In genomic region chr16:90022932-90023664, GRCm38 (mm10) we compare ENCODE assay signal across 23 mouse cellular contexts.
DNase-seq lines count a peak whose midpoint lies in the region; ATAC-seq and TF ChIP-seq lines count a peak whose summit lies in the region.
"Had no signal": no experiment of that assay in that cellular context is flagged by ENCODE, and none has a peak within 500 bp of the region (broad histone marks: within the 10 kb centered on the region; RNA-seq: fewer than 3 reads in every experiment).

No protein-coding gene starts in this region.

- 0 out of 2 replicates have a peak overlapping the region, but pooled peaks have one; percentile 11 for H3K27ac ChIP-seq in hindbrain, embryonic 15.5 days (replicated peaks)
- no peak overlapping the region for H3K27ac ChIP-seq in hindbrain, postnatal 0 days
- peak overlapping the region; percentile 78 for H3K27ac ChIP-seq in cerebellum, adult 2 months (ENCODE audit: insufficient read depth, low read length)
- no peak overlapping the region; the same call in 1 of the 2 replicates for H3K27ac ChIP-seq in limb, embryonic 13.5 days
- H3K27ac ChIP-seq: heart, adult 2 months; kidney, embryonic 15.5 days; left cerebral cortex, adult 2 months; limb, embryonic 15.5 days; liver, embryonic 15.5 days; midbrain, embryonic 15.5 days; stomach, embryonic 15.5 days had no signal

- ATAC-seq in hindbrain, embryonic 15.5 days (ENCODE audit: low FRiP score, low read depth) = no peak
- ATAC-seq in hindbrain, postnatal 0 days = no peak
- ATAC-seq in limb, embryonic 13.5 days (ENCODE audit: low FRiP score, low read depth) = peak; percentile 21; the same call in 1 of the 2 replicates
- ATAC-seq: intestine, embryonic 16.5 days; midbrain, embryonic 15.5 days had no signal

- no peaks in the 10 kb centered on the region for H3K27me3 ChIP-seq in hindbrain, embryonic 15.5 days
- no peaks in the 10 kb centered on the region for H3K27me3 ChIP-seq in hindbrain, postnatal 0 days (ENCODE audit: insufficient read depth, low read length)
- no peaks in the 10 kb centered on the region for H3K27me3 ChIP-seq in cerebellum, adult 2 months (ENCODE audit: control insufficient read depth, insufficient read depth, low read length)
- H3K27me3 ChIP-seq in limb, embryonic 13.5 days = no peaks in the 10 kb centered on the region
- H3K27me3 ChIP-seq: kidney, embryonic 15.5 days; limb, embryonic 15.5 days; liver, embryonic 15.5 days; midbrain, embryonic 15.5 days; stomach, embryonic 15.5 days had no signal

- no peak overlapping the region for H3K4me3 ChIP-seq in hindbrain, embryonic 15.5 days
- no peak overlapping the region for H3K4me3 ChIP-seq in hindbrain, postnatal 0 days (ENCODE audit: low read length)
- no peak overlapping the region for H3K4me3 ChIP-seq in cerebellum, adult 2 months (replicated peaks; ENCODE audit: insufficient read depth, low read depth, low read length)
- H3K4me3 ChIP-seq in limb, embryonic 13.5 days = no peak overlapping the region
- H3K4me3 ChIP-seq: heart, adult 2 months; kidney, embryonic 15.5 days; left cerebral cortex, adult 2 months; limb, embryonic 15.5 days; liver, embryonic 15.5 days; midbrain, embryonic 15.5 days; myocyte; stomach, embryonic 15.5 days had no signal

- WGBS in hindbrain, embryonic 15.5 days = 78% methylated on average over 18 of the region's 18 CpGs
- 72% methylated on average over 18 of the region's 18 CpGs for WGBS in hindbrain, postnatal 0 days
- WGBS in cerebellum, adult 2 months = 24% methylated on average over 18 of the region's 18 CpGs
- 35% methylated on average over 18 of the region's 18 CpGs for WGBS in limb, embryonic 13.5 days

- no peak for TF ChIP-seq CTCF in hindbrain, postnatal 0 days (IDR thresholded peaks at IDR 0.05; ENCODE audit: low read depth)
- no peak for TF ChIP-seq CTCF in cerebellum, adult 2 months (IDR thresholded peaks at IDR 0.05; ENCODE audit: borderline replicate concordance, insufficient read depth, low read depth, low read length)

- H3K36me3 ChIP-seq in hindbrain, embryonic 15.5 days = no peaks in the 10 kb centered on the region
- H3K36me3 ChIP-seq in hindbrain, postnatal 0 days (ENCODE audit: insufficient read depth, low read length) = no peaks in the 10 kb centered on the region
- H3K36me3 ChIP-seq in limb, embryonic 13.5 days = peaks cover 13% of the 10 kb centered on the region
- H3K36me3 ChIP-seq: kidney, embryonic 15.5 days; limb, embryonic 15.5 days; liver, embryonic 15.5 days; midbrain, embryonic 15.5 days; stomach, embryonic 15.5 days had no signal

- DNase-seq in hindbrain, postnatal 0 days (ENCODE audit: low spot score) = no peak
- DNase-seq in cerebellum, adult 2 months = peak; percentile 65 to 66
- peak; percentile 39 to 50 for DNase-seq in cerebellum, postnatal 36 days
- no peak for DNase-seq in testis, postnatal 14 days (ENCODE audit: low spot score)
- no peak for DNase-seq in spleen, adult 12 weeks (ENCODE audit: low spot score)
- DNase-seq: adrenal gland, postnatal 36 days; heart, adult 2 months; heart, postnatal 4 days; kidney, postnatal 4 days; layer of hippocampus, adult 9-11 months; lung, postnatal 10 days; right cerebral cortex, postnatal 14 days; thymus, adult 2 months had no signal

- H3K4me2 ChIP-seq in hindbrain, embryonic 15.5 days = no peak overlapping the region
- no peak overlapping the region for H3K4me2 ChIP-seq in hindbrain, postnatal 0 days (ENCODE audit: low read depth, low read length)
- peak overlapping the region; percentile 19; the same call in 1 of the 2 replicates for H3K4me2 ChIP-seq in limb, embryonic 13.5 days (replicated peaks)
- H3K4me2 ChIP-seq: kidney, embryonic 15.5 days; limb, embryonic 15.5 days; liver, embryonic 15.5 days; midbrain, embryonic 15.5 days; stomach, embryonic 15.5 days had no signal

- no peak overlapping the region for H3K9ac ChIP-seq in hindbrain, embryonic 15.5 days
- no peak overlapping the region for H3K9ac ChIP-seq in hindbrain, postnatal 0 days (replicated peaks; ENCODE audit: low read length)
- H3K9ac ChIP-seq in limb, embryonic 13.5 days = no peak overlapping the region
- H3K9ac ChIP-seq: kidney, embryonic 15.5 days; limb, embryonic 15.5 days; liver, embryonic 15.5 days; midbrain, embryonic 15.5 days; stomach, embryonic 15.5 days had no signal

- peaks cover 10% of the 10 kb centered on the region for H3K4me1 ChIP-seq in hindbrain, embryonic 15.5 days (replicated peaks)
- 0 out of 2 replicates have a peak, but pooled peaks cover 3% of the 10 kb centered on the region for H3K4me1 ChIP-seq in hindbrain, postnatal 0 days (ENCODE audit: insufficient read depth, low read length)
- peaks cover 43% of the 10 kb centered on the region for H3K4me1 ChIP-seq in cerebellum, adult 2 months (ENCODE audit: control insufficient read depth, insufficient read depth, low read length)
- H3K4me1 ChIP-seq in limb, embryonic 13.5 days = peaks cover 53% of the 10 kb centered on the region
- H3K4me1 ChIP-seq: liver, embryonic 15.5 days had no signal

- H3K9me3 ChIP-seq in hindbrain, embryonic 15.5 days = no peaks in the 10 kb centered on the region
- no peaks in the 10 kb centered on the region for H3K9me3 ChIP-seq in hindbrain, postnatal 0 days (ENCODE audit: low read length)
- H3K9me3 ChIP-seq in limb, embryonic 13.5 days = no peaks in the 10 kb centered on the region
- H3K9me3 ChIP-seq: kidney, embryonic 15.5 days; limb, embryonic 15.5 days; liver, embryonic 15.5 days; midbrain, embryonic 15.5 days; stomach, embryonic 15.5 days had no signal

- TF ChIP-seq POLR2A in cerebellum, adult 2 months (IDR thresholded peaks at IDR 0.05; ENCODE audit: borderline replicate concordance, insufficient read depth, low read length) = no peak

Comparison
In these comparisons a context has a peak if more than half of its experiments do, and no peak if none do; other contexts are left out.
1. H3K27ac ChIP-seq: peak in hindbrain, embryonic 15.5 days (single experiment) and cerebellum, adult 2 months (single experiment); none in hindbrain, postnatal 0 days (single experiment) and limb, embryonic 13.5 days (single experiment).
2. DNase-seq: peak in cerebellum, adult 2 months (2 of 2) and cerebellum, postnatal 36 days (2 of 2); none in hindbrain, postnatal 0 days (single experiment), testis, postnatal 14 days (single experiment) and spleen, adult 12 weeks (single experiment).